Mouse (Mus musculus) brown adipose tissue, adult 24 weeks (tissue): ENCODE data around the gene Brf1. TPM values are rescaled to one million over a fixed set of nuclear protein-coding genes. Genes with fewer than 3 reads are reported as not detected.
A peak's percentile ranks its signal among the peaks of the same experiment; 100 is the strongest.

Source experiments
- H3K27ac ChIP-seq: fragments of 200-500 bp; replicated peaks from 2 replicates; pipeline ENCODE4 v1.5.1; 2012; ENCODE audit warnings: low read depth, mild to moderate bottlenecking, low read length
- H3K4me1 ChIP-seq: fragments of 200-500 bp; 2 replicates; pipeline ENCODE4 v1.6.1; 2012; ENCODE audit warnings: low read length, mixed read lengths; ENCODE audit not compliant: control insufficient read depth, insufficient read depth, insufficient read length
- H3K4me3 ChIP-seq: fragments of 200-500 bp; 2 replicates; pipeline ENCODE4 v1.5.1; 2012; ENCODE audit warnings: low read depth, mild to moderate bottlenecking, low read length, moderate library complexity; ENCODE audit not compliant: insufficient read depth
- polyA plus RNA-seq: library from polyadenylated mRNA; stranded (reverse); fragments of >200 nt; gene quantifications from 2 replicates; pipeline ENCODE4 v1.2.4, GENCODE M21; 2012; ENCODE audit not compliant: missing spikeins, insufficient read depth, insufficient read length

Brf1 gene
- polyA plus RNA-seq, 1 experiment = 12.2 TPM

GRCm38 (mm10) chr12:113011702-113012360 is 11.3 kb upstream of the Brf1 start:
- Histone ChIP-seq H3K4me1 (peaks cover 8% of the 10 kb centered on the region), H3K27ac (no peak overlapping the region), H3K4me3 (no peak overlapping the region)

DNA sequence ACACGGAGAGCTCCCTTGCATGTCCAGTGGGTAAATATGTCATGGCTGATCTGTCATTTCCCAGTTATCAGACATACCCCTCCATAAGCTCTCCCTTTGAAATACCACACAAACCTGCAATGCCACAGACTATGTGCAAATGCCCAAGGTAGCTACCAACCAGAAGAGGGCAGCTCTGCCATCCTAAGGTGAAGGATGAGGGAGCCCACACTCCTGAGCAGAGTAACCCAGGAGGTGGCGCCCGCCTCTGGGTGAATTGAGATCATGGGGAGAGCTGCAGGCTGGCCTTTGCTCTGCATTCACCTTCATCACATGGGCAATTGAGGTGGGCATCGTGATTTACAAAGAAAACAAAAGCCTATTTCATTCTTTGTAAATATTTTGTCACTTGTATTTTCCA is 4.5 kb upstream of the Brf1 start:
- no peak overlapping the region for H3K4me3 ChIP-seq
- H3K4me1 ChIP-seq = peaks cover 3% of the 10 kb centered on the region; the same call in 1 of the 2 replicates
- H3K27ac ChIP-seq = no peak overlapping the region

- Histone ChIP-seq H3K27ac (no peak overlapping the region), H3K4me3 (no peak overlapping the region), H3K4me1 (peaks cover 3% of the 10 kb centered on the region; the same call in 1 of the 2 replicates)
Observed at GRCm38 (mm10) chr12:113004011-113004410, 3.5 kb upstream of the Brf1 start.

- H3K4me1 ChIP-seq = peaks cover 9% of the 10 kb centered on the region
- no peak overlapping the region for H3K27ac ChIP-seq
- H3K4me3 ChIP-seq = no peak overlapping the region
Observed at GRCm38 (mm10) chr12:113002667-113003066, 2.2 kb upstream of the Brf1 start.

GRCm38 (mm10) chr12:113001133-113001474 is 600 bp upstream of the Brf1 start:
- peaks cover 14% of the 10 kb centered on the region for H3K4me1 ChIP-seq
- peak overlapping the region; percentile 60 for H3K4me3 ChIP-seq
- peak overlapping the region; percentile 82 for H3K27ac ChIP-seq

- peak overlapping the region; percentile 88 for H3K4me3 ChIP-seq
- peak overlapping the region; percentile 97 for H3K27ac ChIP-seq
- peaks cover 14% of the 10 kb centered on the region for H3K4me1 ChIP-seq
Observed at GRCm38 (mm10) chr12:112999569-113000293, 773 bp downstream of the Brf1 start.

- Histone ChIP-seq H3K27ac (no peak overlapping the region), H3K4me3 (no peak overlapping the region), H3K4me1 (peaks cover 11% of the 10 kb centered on the region)
Observed at GRCm38 (mm10) chr12:112994153-112994552, 6.4 kb downstream of the Brf1 start.

DNA sequence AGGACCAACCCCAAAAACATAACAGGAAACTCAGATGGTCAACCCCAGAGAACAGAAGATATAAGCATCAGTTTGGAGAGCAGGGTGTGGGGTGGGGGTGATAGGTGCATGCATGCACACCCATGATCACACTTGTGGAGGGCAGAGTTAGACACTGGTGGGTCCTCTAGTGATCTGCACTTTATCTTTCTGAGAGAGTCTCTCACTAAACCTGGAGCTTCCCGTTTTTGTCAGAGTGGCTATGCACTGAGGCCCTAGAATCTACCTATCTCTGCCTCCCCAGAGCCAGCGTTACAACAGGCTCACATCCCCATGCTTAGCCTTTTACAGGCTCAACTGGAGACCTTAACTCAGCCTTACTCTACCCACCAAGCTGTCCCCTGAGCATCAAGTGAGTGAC is 9.1 kb downstream of the Brf1 start:
- Histone ChIP-seq H3K27ac (no peak overlapping the region), H3K4me3 (no peak overlapping the region), H3K4me1 (no peaks in the 10 kb centered on the region)

GRCm38 (mm10) chr12:112990706-112991405 is 9.6 kb downstream of the Brf1 start:
- Histone ChIP-seq H3K4me1 (no peaks in the 10 kb centered on the region), H3K27ac (no peak overlapping the region), H3K4me3 (no peak overlapping the region)

DNA sequence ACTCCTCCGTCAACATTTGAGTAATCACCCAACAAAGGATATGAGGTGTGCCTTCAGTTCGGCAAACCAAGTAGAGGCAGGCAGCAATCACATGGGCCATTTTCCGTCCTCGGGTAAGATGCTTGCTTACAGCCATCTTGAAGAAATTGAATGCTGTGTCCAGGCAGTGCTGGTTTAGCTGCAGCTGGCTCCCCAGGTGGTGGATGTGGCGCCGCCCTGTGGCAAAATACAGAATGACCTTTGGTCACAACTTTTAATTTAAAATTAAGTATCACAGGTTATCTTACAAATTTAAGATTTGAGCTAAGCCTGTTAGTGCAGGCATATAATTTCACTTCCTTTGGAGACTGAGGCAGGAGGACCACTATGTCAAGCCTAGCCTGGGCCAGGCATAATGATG is 12.6 kb downstream of the Brf1 start:
- Histone ChIP-seq H3K27ac (no peak overlapping the region), H3K4me1 (no peaks in the 10 kb centered on the region), H3K4me3 (no peak overlapping the region)

GRCm38 (mm10) chr12:112985346-112985745 is 15.2 kb downstream of the Brf1 start:
- H3K4me3 ChIP-seq = no peak overlapping the region
- H3K4me1 ChIP-seq = no peaks in the 10 kb centered on the region
- no peak overlapping the region for H3K27ac ChIP-seq

- H3K4me3 ChIP-seq = no peak overlapping the region
- no peak overlapping the region for H3K27ac ChIP-seq
- peaks cover 5% of the 10 kb centered on the region; the same call in 1 of the 2 replicates for H3K4me1 ChIP-seq
Observed at GRCm38 (mm10) chr12:112982031-112982430, 18.5 kb downstream of the Brf1 start.

DNA sequence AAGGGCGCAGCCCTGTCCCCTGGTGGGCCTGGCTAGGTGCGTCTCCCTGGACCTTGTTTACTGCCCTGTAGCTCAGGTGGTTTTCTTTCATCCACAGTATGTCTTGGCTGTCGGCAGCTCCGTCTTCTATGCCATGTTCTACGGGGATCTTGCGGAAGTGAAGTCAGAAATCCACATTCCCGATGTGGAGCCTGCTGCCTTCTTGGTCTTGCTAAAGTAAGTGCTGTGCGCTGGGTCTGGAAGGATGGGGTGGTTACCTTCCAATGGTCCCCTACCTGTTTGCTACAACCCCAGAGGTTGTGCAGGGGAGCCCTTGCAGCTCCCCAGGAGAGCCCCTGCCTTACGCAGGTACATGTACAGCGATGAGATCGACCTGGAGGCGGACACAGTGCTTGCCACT is 23.3 kb downstream of the Brf1 start:
- Histone ChIP-seq H3K27ac (no peak overlapping the region), H3K4me1 (peaks cover 5% of the 10 kb centered on the region; the same call in 1 of the 2 replicates), H3K4me3 (peak overlapping the region; percentile 70)

DNA sequence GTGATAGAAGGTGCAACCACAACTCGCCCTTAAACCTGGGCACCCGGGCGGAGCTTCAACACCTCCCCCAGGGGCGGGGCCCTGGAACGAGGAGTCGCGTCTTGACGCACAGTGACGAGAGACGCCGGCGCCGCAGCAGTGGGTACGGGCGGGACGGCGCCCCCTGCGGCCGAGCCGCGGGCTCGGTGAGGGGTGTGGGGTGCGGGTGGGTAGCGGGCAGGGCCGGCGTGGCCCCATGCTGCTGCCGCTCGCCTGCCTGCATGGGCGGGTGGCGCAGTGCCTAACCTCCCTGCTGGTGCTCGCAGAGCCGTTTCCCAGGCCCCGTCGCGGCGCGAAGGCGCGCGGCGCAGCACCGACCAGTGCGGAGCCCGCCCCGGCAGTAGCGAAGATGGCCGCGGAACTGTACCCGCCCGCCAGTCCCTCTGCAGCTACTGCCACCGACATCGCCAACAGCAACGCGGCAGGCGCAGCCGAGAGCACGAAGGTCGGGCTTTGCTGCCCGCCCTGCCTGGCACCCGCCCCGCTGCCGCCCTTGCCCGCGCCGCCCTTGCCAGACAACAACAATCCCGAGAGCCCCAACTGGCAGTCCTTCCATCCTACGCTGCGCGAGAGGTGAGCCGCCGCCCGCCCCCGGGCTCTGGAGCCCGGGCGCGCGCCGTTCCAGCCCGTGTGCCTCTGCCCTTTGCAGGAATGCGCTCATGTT is 24.0 kb downstream of the Brf1 start, which contains the start of gene Btbd6:
Btbd6 (plus strand) TSS at position 112 of the 703 bp plus-strand sequence.
- peak within 1 kb of the TSS; percentile 70 for H3K4me3 ChIP-seq
- no peak within 1 kb of the TSS for H3K27ac ChIP-seq
- peaks cover 5% of the 10 kb centered on the region; the same call in 1 of the 2 replicates for H3K4me1 ChIP-seq

GRCm38 (mm10) chr12:112974736-112975135 is 25.8 kb downstream of the Brf1 start:
- Histone ChIP-seq H3K4me1 (peaks cover 5% of the 10 kb centered on the region; the same call in 1 of the 2 replicates), H3K4me3 (no peak overlapping the region), H3K27ac (no peak overlapping the region)
